Mouse (Mus musculus) liver, embryonic 14.5 days (tissue): ENCODE results near the gene C5ar1.
A peak's percentile ranks its signal among the peaks of the same experiment; 100 is the strongest.

Source experiments
- CTCF ChIP-seq: IDR thresholded peaks from 2 replicates; pipeline ENCODE4 v1.5.1; 2016; ENCODE audit warnings: antibody characterized with exemption, low read depth, control low read depth
- EP300 ChIP-seq: IDR thresholded peaks from 2 replicates; pipeline ENCODE4 v1.6.1; 2016; ENCODE audit warnings: antibody characterized with exemption, low read depth

- peak; percentile 4; the same call in 1 of the 2 replicates for TF ChIP-seq CTCF
- TF ChIP-seq EP300: no peak
These were observed 45.4 kb downstream of the C5ar1 start for GRCm38 (mm10) chr7:16213986-16214385.
